11 mouse cellular contexts compared by ENCODE assay signal in genomic region chr7:109561466-109562153, GRCm38 (mm10). TPM values are rescaled to one million over a fixed set of nuclear protein-coding genes. Genes with fewer than 3 reads are reported as not detected.
DNase-seq lines count a peak whose midpoint lies in the region; ATAC-seq and TF ChIP-seq lines count a peak whose summit lies in the region.
"Had no signal": no experiment of that assay in that cellular context is flagged by ENCODE, and none has a peak within 500 bp of the region (broad histone marks: within the 10 kb centered on the region; RNA-seq: fewer than 3 reads in every experiment).

No protein-coding gene starts in this region.

- ATAC-seq in lung, postnatal 0 days, result peak; percentile 78
- ATAC-seq in erythroblast, adult 5-6 weeks (replicated peaks; ENCODE audit: low FRiP score, poor library complexity, severe bottlenecking), result no peak

- H3K4me1 ChIP-seq in embryonic fibroblast, embryonic 13.5 days (ENCODE audit: control insufficient read depth, insufficient read depth, low read length), result peaks cover 21% of the 10 kb centered on the region
- peaks cover 35% of the 10 kb centered on the region for H3K4me1 ChIP-seq in lung, postnatal 0 days (ENCODE audit: insufficient read depth, low read depth, low read length)

- H3K4me2 ChIP-seq in lung, postnatal 0 days (replicated peaks; ENCODE audit: low read depth, low read length), result peak overlapping the region; percentile 15
- H3K4me2 ChIP-seq: neural tube, embryonic 12.5 days had no signal

- WGBS in lung, postnatal 0 days, result 18% methylated on average over 8 of the region's 8 CpGs

- no peak overlapping the region for H3K9ac ChIP-seq in lung, postnatal 0 days (replicated peaks; ENCODE audit: low read depth)
- H3K9ac ChIP-seq: liver, embryonic 13.5 days; neural tube, embryonic 12.5 days had no signal

- peak; percentile 92 for TF ChIP-seq EP300 in lung, postnatal 0 days (IDR thresholded peaks at IDR 0.05)

- no peak for TF ChIP-seq POLR2A in embryonic fibroblast, embryonic 13.5 days (IDR thresholded peaks at IDR 0.05; ENCODE audit: low read depth, low read length)

- no peaks in the 10 kb centered on the region for H3K9me3 ChIP-seq in lung, postnatal 0 days (ENCODE audit: low read length)
- H3K9me3 ChIP-seq: liver, embryonic 13.5 days; neural tube, embryonic 12.5 days had no signal

- no peak for DNase-seq in layer of hippocampus, adult 2 months (ENCODE audit: low spot score in 2 of 2)
- DNase-seq in layer of hippocampus, postnatal 10 days (ENCODE audit: low spot score in 2 of 2), result no peak
- DNase-seq in NIH3T3 (ENCODE audit: low read depth), result peak; percentile 12
- DNase-seq in lung, postnatal 0 days (ENCODE audit: low spot score), result peak; percentile 37
- no peak for DNase-seq in B cell, adult 2 months
- no peak for DNase-seq in gastrocnemius, adult 8-10 months (ENCODE audit: low spot score in 2 of 2)
- DNase-seq: cerebellum, adult 18-20 months; liver, embryonic 13.5 days had no signal

- no peak overlapping the region for H3K4me3 ChIP-seq in layer of hippocampus, adult 2 months
- H3K4me3 ChIP-seq in embryonic fibroblast, embryonic 13.5 days (ENCODE audit: insufficient read depth, low read length), result no peak overlapping the region
- H3K4me3 ChIP-seq in lung, postnatal 0 days (ENCODE audit: low read depth, low read length), result no peak overlapping the region
- H3K4me3 ChIP-seq: liver, embryonic 13.5 days; neural tube, embryonic 12.5 days had no signal

- no peak for TF ChIP-seq CTCF in layer of hippocampus, adult 2 months (conservative IDR thresholded peaks at IDR 0.05)
- TF ChIP-seq CTCF in embryonic fibroblast, embryonic 13.5 days (IDR thresholded peaks at IDR 0.05; ENCODE audit: borderline replicate concordance, insufficient read depth, low read length), result no peak
- no peak for TF ChIP-seq CTCF in lung, postnatal 0 days (IDR thresholded peaks at IDR 0.05)

- H3K27ac ChIP-seq in layer of hippocampus, adult 2 months, result peak overlapping the region; percentile 71
- peak overlapping the region; percentile 76; the same call in 1 of the 2 replicates for H3K27ac ChIP-seq in embryonic fibroblast, embryonic 13.5 days (ENCODE audit: insufficient read depth, low read length)
- H3K27ac ChIP-seq in lung, postnatal 0 days (ENCODE audit: low read length), result peak overlapping the region; percentile 79
- H3K27ac ChIP-seq: neural tube, embryonic 12.5 days had no signal

- H3K27me3 ChIP-seq in lung, postnatal 0 days (replicated peaks; ENCODE audit: insufficient read depth, low read length), result no peaks in the 10 kb centered on the region
- H3K27me3 ChIP-seq: liver, embryonic 13.5 days; neural tube, embryonic 12.5 days had no signal

- no peaks in the 10 kb centered on the region; the same call in 1 of the 2 replicates for H3K36me3 ChIP-seq in lung, postnatal 0 days (ENCODE audit: insufficient read depth, low read length)

RNA-seq across cellular contexts. Expression of gene Rpl27a, which starts 42.7 kb away (rescaled TPM):
- 100 to 1,000 TPM; 143 to 145 TPM for total RNA-seq in layer of hippocampus, adult 2 months (2021)
- total RNA-seq in layer of hippocampus, postnatal 10 days (2021), result 100 to 1,000 TPM; 148 to 164 TPM
- polyA plus RNA-seq in embryonic fibroblast, embryonic 13.5 days (2011; ENCODE audit: insufficient read length, low read depth, missing spikeins), result 433 and 456 TPM in 2 replicates
- polyA plus RNA-seq in lung, postnatal 0 days (2015; fragmentation: Nextera tagmentation; extraction: Ambion mirVana), result 108 and 110 TPM in 2 replicates
- total RNA-seq in erythroblast, adult 5-6 weeks (2015; ENCODE audit: low replicate concordance), result 123 and 147 TPM in 2 replicates
- total RNA-seq in erythroblast, adult 5-6 weeks (2017; ENCODE audit: low replicate concordance), result 99.9 and 139 TPM in 2 replicates
- total RNA-seq in gastrocnemius, adult 8-10 months (2022), result 10 to 100 TPM; 66.8 to 96.7 (median 83.2) TPM

RNA-seq across cellular contexts. Expression of gene Trim66, which starts 53.7 kb away (rescaled TPM):
- total RNA-seq in layer of hippocampus, adult 2 months (2021), result 1 to 10 TPM; 5.0 to 6.0 TPM
- total RNA-seq in layer of hippocampus, postnatal 10 days (2021), result 1 to 10 TPM; 4.0 to 4.5 TPM
- polyA plus RNA-seq in embryonic fibroblast, embryonic 13.5 days (2011; ENCODE audit: insufficient read length, low read depth, missing spikeins), result 3.2 and 8.7 TPM in 2 replicates
- 0.04 TPM in 2 replicates for polyA plus RNA-seq in lung, postnatal 0 days (2015; fragmentation: Nextera tagmentation; extraction: Ambion mirVana)
- not detected in 2 replicates for total RNA-seq in erythroblast, adult 5-6 weeks (2015; ENCODE audit: low replicate concordance)
- total RNA-seq in erythroblast, adult 5-6 weeks (2017; ENCODE audit: low replicate concordance), result not detected in 2 replicates
- total RNA-seq in gastrocnemius, adult 8-10 months (2022), result under 1 TPM; 0.07 to 0.13 (median 0.12) TPM

Comparison
In these comparisons a context has a peak if more than half of its experiments do, and no peak if none do; other contexts are left out.
1. DNase-seq: peak in NIH3T3 (single experiment) and lung, postnatal 0 days (single experiment); none in layer of hippocampus, adult 2 months (0 of 2), layer of hippocampus, postnatal 10 days (0 of 2), B cell, adult 2 months (0 of 2) and gastrocnemius, adult 8-10 months (0 of 2).
2. RNA of gene Trim66, which starts 53.7 kb away (total RNA-seq): 5.0 to 6.0 TPM in layer of hippocampus, adult 2 months and 4.0 to 4.5 TPM in layer of hippocampus, postnatal 10 days; 0.07 to 0.13 TPM in gastrocnemius, adult 8-10 months and not detected in erythroblast, adult 5-6 weeks; every median in the first group is over 4 times any median in the second.
3. Peak in every context shown above with its lines, with median percentiles within 50 percentile points of each other: H3K27ac ChIP-seq.